Mouse (Mus musculus) lung, postnatal 0 days (tissue): Measurements from ENCODE around the gene Uncx.

ENCODE experiments used
- CTCF ChIP-seq: IDR thresholded peaks from 2 replicates; pipeline ENCODE4 v1.5.1; 2016; ENCODE audit warnings: antibody characterized with exemption, mild to moderate bottlenecking
- EP300 ChIP-seq: IDR thresholded peaks from 2 replicates; pipeline ENCODE4 v1.6.1; 2016; ENCODE audit warnings: antibody characterized with exemption, mild to moderate bottlenecking, control low read depth

DNA sequence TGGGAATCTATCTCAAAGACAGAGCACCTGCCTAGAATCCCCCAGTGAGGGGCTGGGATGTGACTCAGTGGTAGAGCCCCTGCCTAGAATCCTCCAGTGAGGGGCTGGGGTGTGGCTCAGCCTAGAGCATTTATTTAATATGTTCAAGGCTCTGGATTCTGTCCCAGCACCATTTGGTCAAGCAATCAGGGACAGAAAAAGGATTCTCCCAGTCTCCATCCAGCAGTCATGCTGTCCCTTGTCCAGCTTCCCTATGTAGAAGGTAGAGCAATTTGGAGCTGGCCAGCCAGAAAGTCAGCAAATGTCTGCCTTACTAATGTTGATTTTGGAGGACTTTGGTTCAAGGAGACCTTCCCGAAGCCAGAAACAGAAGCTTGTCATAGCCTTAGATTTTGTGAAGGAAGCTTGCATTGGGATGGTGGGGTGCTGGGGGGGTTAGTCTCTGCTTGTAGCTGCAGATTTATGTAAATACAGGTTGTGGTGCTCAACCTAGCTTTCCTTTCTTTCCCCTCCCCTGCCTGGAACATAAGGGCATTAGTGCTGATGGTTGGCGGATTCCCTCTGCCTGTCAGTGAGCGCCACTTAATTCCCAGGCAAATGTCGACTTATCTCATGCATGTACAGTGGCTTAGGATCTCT is 18.2 kb downstream of the Uncx start:
- TF ChIP-seq CTCF: no peak
- TF ChIP-seq EP300: no peak
